Mouse (Mus musculus) erythroblast, embryonic 14.5 days (primary cell): ENCODE measurements around the gene Dennd1b.

Source experiments
- GATA1 ChIP-seq: IDR thresholded peaks from 2 replicates; pipeline ENCODE4 v1.6.1; 2012; ENCODE audit warnings: low read length, inconsistent platforms, mixed read lengths
- TAL1 ChIP-seq: IDR thresholded peaks from 3 replicates; pipeline ENCODE4 v1.6.1; 2012; ENCODE audit warnings: low read length, inconsistent platforms, mixed read lengths

DNA sequence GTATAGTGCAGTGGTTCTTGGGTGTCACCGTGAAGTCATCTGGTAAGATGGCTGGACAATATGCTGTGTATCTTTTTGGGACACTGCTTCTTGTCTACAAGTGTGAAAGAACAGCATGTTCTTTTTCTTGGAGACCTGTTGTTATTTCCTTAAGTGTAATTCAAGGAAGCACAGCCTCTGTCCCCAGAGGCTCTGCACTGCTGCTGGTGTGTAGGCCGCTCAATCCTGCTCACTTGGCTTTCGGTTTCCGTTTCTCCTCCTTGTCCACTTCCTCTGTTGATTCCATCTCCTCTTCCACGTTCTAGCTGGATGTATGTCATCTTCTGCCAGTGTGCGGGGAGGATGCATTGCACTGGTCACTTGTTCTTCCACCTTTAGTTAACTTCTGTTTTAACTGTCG lies 19.0 kb downstream of the Dennd1b start:
- TF ChIP-seq TAL1 (no peak), GATA1 (no peak)
